Mouse (Mus musculus) brain, embryonic 14.5 days (tissue): Measurements from ENCODE around the gene Clcn6.
"Not testable (repeated sequence)": the region's sequence is repeated elsewhere in the genome, so short reads cannot be mapped to it uniquely, and the experiment has no call there.

Source experiments
- CTCF ChIP-seq: fragments of 200-500 bp; IDR thresholded peaks from 2 replicates; pipeline ENCODE4 v1.5.1; 2012; ENCODE audit warnings: inconsistent platforms, mild to moderate bottlenecking, moderate library complexity, borderline replicate concordance; ENCODE audit not compliant: insufficient read depth, insufficient read length; ENCODE audit errors: extremely low read depth
- POLR2A ChIP-seq: fragments of 200-500 bp; IDR thresholded peaks from 2 replicates; pipeline ENCODE4 v1.6.1; 2012; ENCODE audit warnings: mild to moderate bottlenecking, inconsistent platforms, borderline replicate concordance; ENCODE audit not compliant: poor library complexity, insufficient read depth, insufficient read length, severe bottlenecking; ENCODE audit errors: extremely low read depth

DNA sequence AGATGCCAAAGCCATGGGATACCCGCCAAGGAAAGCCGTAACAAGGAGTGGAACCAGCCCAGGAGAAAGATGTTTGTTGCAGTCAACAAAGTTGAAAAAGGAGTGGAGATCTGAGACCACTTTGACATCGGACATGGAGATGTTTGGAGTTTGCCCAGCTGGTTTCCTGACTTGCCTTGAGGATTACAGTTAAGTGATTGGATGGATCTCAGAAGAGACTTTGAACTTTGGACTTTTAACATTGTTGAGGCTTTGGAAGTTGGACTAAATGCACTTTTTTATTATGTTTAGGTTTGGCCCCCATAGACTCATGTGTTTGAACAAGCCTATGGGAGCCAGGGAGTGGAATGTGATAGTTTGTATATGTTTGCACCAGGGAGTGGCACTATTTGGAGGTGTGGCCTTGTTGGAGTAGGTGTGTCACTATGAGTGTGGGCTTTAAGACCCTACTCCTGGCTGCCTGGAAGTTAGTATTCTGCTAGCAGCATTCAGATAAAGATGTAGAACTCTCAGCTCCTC, 11.8 kb upstream of the Clcn6 start:
- not testable (repeated sequence) for TF ChIP-seq POLR2A, CTCF
